Mouse (Mus musculus) heart, embryonic 10.5 days (tissue): Measurements from ENCODE around the gene Rnase12. TPM values are rescaled to one million over a fixed set of nuclear protein-coding genes. Genes with fewer than 3 reads are reported as not detected.

Experiments used
- DNase-seq: peaks from one replicate; pipeline ENCODE4 v3.0.0-alpha.2; 2017; ENCODE audit warnings: low spot score
- H3K27ac ChIP-seq: fragments of 300-500 bp; sonication (generic); 2 replicates; pipeline ENCODE4 v1.5.1; 2016; ENCODE audit warnings: mild to moderate bottlenecking
- H3K27me3 ChIP-seq: fragments of 300-500 bp; sonication (generic); 2 replicates; pipeline ENCODE4 v1.6.1; 2016; ENCODE audit warnings: mild to moderate bottlenecking; ENCODE audit not compliant: poor library complexity, insufficient read depth, severe bottlenecking
- H3K36me3 ChIP-seq: fragments of 300-500 bp; sonication (generic); 2 replicates; pipeline ENCODE4 v1.6.1; 2016; ENCODE audit warnings: mild to moderate bottlenecking, moderate library complexity
- H3K4me1 ChIP-seq: fragments of 300-500 bp; sonication (generic); 2 replicates; pipeline ENCODE4 v1.6.1; 2016; ENCODE audit warnings: mild to moderate bottlenecking
- H3K4me3 ChIP-seq: fragments of 300-500 bp; sonication (generic); 2 replicates; pipeline ENCODE4 v1.5.1; 2016; ENCODE audit warnings: mild to moderate bottlenecking, moderate library complexity
- H3K9me3 ChIP-seq: fragments of 300-500 bp; sonication (generic); 2 replicates; pipeline ENCODE4 v1.6.1; 2016; ENCODE audit warnings: mild to moderate bottlenecking, moderate library complexity
- WGBS: fragments of 180-500 bp; shearing (Covaris S2); methylation state at CpG from one replicate; pipeline ENCODE4 v1.1.7; 2016; 5-methylcytosine and 5-hydroxymethylcytosine counted together
- polyA plus RNA-seq: library from polyadenylated mRNA; unstranded; fragments of >200 nt; fragmentation: Nextera tagmentation; extraction: Ambion mirVana; gene quantifications from 2 replicates; pipeline ENCODE4 v1.2.1, GENCODE M21; 2016

The Rnase12 gene
- polyA plus RNA-seq, 1 experiment from 2014 or later, result 0.53 TPM

- no peak for DNase-seq
- WGBS, result 76% methylated on average over 1 of the region's 1 CpGs
- Histone ChIP-seq H3K9me3 (no peaks in the 10 kb centered on the region), H3K27me3 (peaks cover 8% of the 10 kb centered on the region; the same call in 1 of the 2 replicates), H3K36me3 (no peaks in the 10 kb centered on the region), H3K27ac (no peak overlapping the region), H3K4me1 (no peaks in the 10 kb centered on the region; the same call in 1 of the 2 replicates), H3K4me3 (no peak overlapping the region)
Measured at GRCm38 (mm10) chr14:51079180-51079579, 21.7 kb upstream of the Rnase12 start.

- DNase-seq, result no peak
- Histone ChIP-seq H3K9me3 (no peaks in the 10 kb centered on the region), H3K4me1 (no peaks in the 10 kb centered on the region), H3K36me3 (no peaks in the 10 kb centered on the region), H3K27ac (no peak within 1 kb of the TSS), H3K27me3 (no peaks in the 10 kb centered on the region), H3K4me3 (no peak within 1 kb of the TSS)
- WGBS, result 77% methylated on average over 3 of the region's 3 CpGs
Measured at GRCm38 (mm10) chr14:51074335-51074734, 16.9 kb upstream of the Rnase12 start, which contains the start of gene Olfr750. Gene Olfr750 (minus strand): TSS chr14:51074435.

GRCm38 (mm10) chr14:51069617-51070016, 12.2 kb upstream of the Rnase12 start:
- Histone ChIP-seq H3K27ac (no peak overlapping the region), H3K4me3 (no peak overlapping the region), H3K27me3 (no peaks in the 10 kb centered on the region), H3K9me3 (no peaks in the 10 kb centered on the region), H3K36me3 (no peaks in the 10 kb centered on the region), H3K4me1 (no peaks in the 10 kb centered on the region)
- 88% methylated on average over 2 of the region's 2 CpGs for WGBS
- DNase-seq, result no peak

- H3K36me3 ChIP-seq, result no peaks in the 10 kb centered on the region
- H3K9me3 ChIP-seq, result no peaks in the 10 kb centered on the region
- 89% methylated on average over 5 of the region's 5 CpGs for WGBS
- H3K4me1 ChIP-seq, result no peaks in the 10 kb centered on the region
- H3K4me3 ChIP-seq, result no peak overlapping the region
- H3K27ac ChIP-seq, result no peak overlapping the region
- no peak for DNase-seq
- no peaks in the 10 kb centered on the region for H3K27me3 ChIP-seq
Measured at GRCm38 (mm10) chr14:51068956-51069355, 11.5 kb upstream of the Rnase12 start.

GRCm38 (mm10) chr14:51060761-51061160, 3.3 kb upstream of the Rnase12 start:
- Histone ChIP-seq H3K27ac (no peak overlapping the region), H3K4me1 (peaks cover 4% of the 10 kb centered on the region; the same call in 1 of the 2 replicates), H3K36me3 (no peaks in the 10 kb centered on the region), H3K27me3 (no peaks in the 10 kb centered on the region), H3K4me3 (no peak overlapping the region), H3K9me3 (no peaks in the 10 kb centered on the region)
- DNase-seq, result no peak
- WGBS, result 87% methylated on average over 5 of the region's 5 CpGs

GRCm38 (mm10) chr14:51054243-51055237, 2.9 kb downstream of the Rnase12 start:
- Histone ChIP-seq H3K9me3 (no peaks in the 10 kb centered on the region), H3K36me3 (no peaks in the 10 kb centered on the region), H3K4me3 (no peak overlapping the region), H3K27ac (no peak overlapping the region), H3K4me1 (peaks cover 4% of the 10 kb centered on the region; the same call in 1 of the 2 replicates), H3K27me3 (no peaks in the 10 kb centered on the region)
- WGBS, result 72% methylated on average over 13 of the region's 13 CpGs
- no peak for DNase-seq

GRCm38 (mm10) chr14:51053176-51053575, 4.3 kb downstream of the Rnase12 start:
- H3K9me3 ChIP-seq, result no peaks in the 10 kb centered on the region
- H3K27ac ChIP-seq, result no peak overlapping the region
- H3K27me3 ChIP-seq, result no peaks in the 10 kb centered on the region
- 73% methylated on average over 5 of the region's 5 CpGs for whole genome bisulfite sequencing
- peaks cover 4% of the 10 kb centered on the region; the same call in 1 of the 2 replicates for H3K4me1 ChIP-seq
- no peak for DNase-seq
- H3K36me3 ChIP-seq, result no peaks in the 10 kb centered on the region
- no peak overlapping the region for H3K4me3 ChIP-seq

GRCm38 (mm10) chr14:51051941-51052340, 5.5 kb downstream of the Rnase12 start:
- Histone ChIP-seq H3K27ac (no peak overlapping the region), H3K4me3 (no peak overlapping the region), H3K9me3 (no peaks in the 10 kb centered on the region), H3K27me3 (no peaks in the 10 kb centered on the region), H3K4me1 (no peaks in the 10 kb centered on the region), H3K36me3 (no peaks in the 10 kb centered on the region)
- DNase-seq, result no peak
- 65% methylated on average over 5 of the region's 5 CpGs for WGBS

- Histone ChIP-seq H3K36me3 (no peaks in the 10 kb centered on the region), H3K27me3 (no peaks in the 10 kb centered on the region), H3K4me3 (no peak within 1 kb of the TSS), H3K9me3 (no peaks in the 10 kb centered on the region), H3K27ac (no peak within 1 kb of the TSS), H3K4me1 (no peaks in the 10 kb centered on the region)
- WGBS, result 79% methylated on average over 2 of the region's 2 CpGs
- no peak for DNase-seq
Measured at GRCm38 (mm10) chr14:51050063-51050462, 7.4 kb downstream of the Rnase12 start, which contains the start of gene Rnase11. Gene Rnase11 (minus strand): TSS chr14:51050163.

- H3K27ac ChIP-seq, result no peak overlapping the region
- no peaks in the 10 kb centered on the region for H3K9me3 ChIP-seq
- no peak for DNase-seq
- no peak overlapping the region for H3K4me3 ChIP-seq
- H3K4me1 ChIP-seq, result no peaks in the 10 kb centered on the region
- H3K27me3 ChIP-seq, result no peaks in the 10 kb centered on the region
- WGBS, result 54% methylated on average over 5 of the region's 5 CpGs
- no peaks in the 10 kb centered on the region for H3K36me3 ChIP-seq
Measured at GRCm38 (mm10) chr14:51047846-51048245, 9.6 kb downstream of the Rnase12 start.

- no peak within 1 kb of the TSS for H3K27ac ChIP-seq
- H3K36me3 ChIP-seq, result no peaks in the 10 kb centered on the region
- no peaks in the 10 kb centered on the region for H3K27me3 ChIP-seq
- no peaks in the 10 kb centered on the region for H3K9me3 ChIP-seq
- H3K4me1 ChIP-seq, result no peaks in the 10 kb centered on the region
- DNase-seq, result no peak
- WGBS, result 78% methylated on average over 6 of the region's 6 CpGs
- H3K4me3 ChIP-seq, result no peak within 1 kb of the TSS
Measured at GRCm38 (mm10) chr14:51041769-51042168, 15.7 kb downstream of the Rnase12 start, which contains the start of gene Rnase9. Gene Rnase9 (minus strand): TSS chr14:51041869.

- Histone ChIP-seq H3K36me3 (no peaks in the 10 kb centered on the region), H3K4me3 (no peak overlapping the region), H3K4me1 (no peaks in the 10 kb centered on the region), H3K27me3 (no peaks in the 10 kb centered on the region), H3K27ac (no peak overlapping the region), H3K9me3 (no peaks in the 10 kb centered on the region)
- no peak for DNase-seq
- 76% methylated on average over 4 of the region's 4 CpGs for WGBS
Measured at GRCm38 (mm10) chr14:51036214-51036613, 21.2 kb downstream of the Rnase12 start.

GRCm38 (mm10) chr14:51035206-51035605, 22.3 kb downstream of the Rnase12 start:
- Histone ChIP-seq H3K27ac (no peak overlapping the region), H3K4me1 (no peaks in the 10 kb centered on the region), H3K36me3 (no peaks in the 10 kb centered on the region), H3K4me3 (no peak overlapping the region), H3K27me3 (no peaks in the 10 kb centered on the region), H3K9me3 (no peaks in the 10 kb centered on the region)
- DNase-seq, result no peak
- WGBS, result 52% methylated on average over 1 of the region's 1 CpGs
